Mouse (Mus musculus) CD4-positive helper T cell, adult 2 months (primary cell): ENCODE results near the gene Il6.
"Not testable (repeated sequence)": the region's sequence is repeated elsewhere in the genome, so short reads cannot be mapped to it uniquely, and the experiment has no call there.

Experiments
- DNase-seq: peaks from one replicate; pipeline ENCODE4 v3.0.0-alpha.2; 2012; ENCODE audit warnings: low read depth, missing footprints, low spot score

Gene Il6

DNA sequence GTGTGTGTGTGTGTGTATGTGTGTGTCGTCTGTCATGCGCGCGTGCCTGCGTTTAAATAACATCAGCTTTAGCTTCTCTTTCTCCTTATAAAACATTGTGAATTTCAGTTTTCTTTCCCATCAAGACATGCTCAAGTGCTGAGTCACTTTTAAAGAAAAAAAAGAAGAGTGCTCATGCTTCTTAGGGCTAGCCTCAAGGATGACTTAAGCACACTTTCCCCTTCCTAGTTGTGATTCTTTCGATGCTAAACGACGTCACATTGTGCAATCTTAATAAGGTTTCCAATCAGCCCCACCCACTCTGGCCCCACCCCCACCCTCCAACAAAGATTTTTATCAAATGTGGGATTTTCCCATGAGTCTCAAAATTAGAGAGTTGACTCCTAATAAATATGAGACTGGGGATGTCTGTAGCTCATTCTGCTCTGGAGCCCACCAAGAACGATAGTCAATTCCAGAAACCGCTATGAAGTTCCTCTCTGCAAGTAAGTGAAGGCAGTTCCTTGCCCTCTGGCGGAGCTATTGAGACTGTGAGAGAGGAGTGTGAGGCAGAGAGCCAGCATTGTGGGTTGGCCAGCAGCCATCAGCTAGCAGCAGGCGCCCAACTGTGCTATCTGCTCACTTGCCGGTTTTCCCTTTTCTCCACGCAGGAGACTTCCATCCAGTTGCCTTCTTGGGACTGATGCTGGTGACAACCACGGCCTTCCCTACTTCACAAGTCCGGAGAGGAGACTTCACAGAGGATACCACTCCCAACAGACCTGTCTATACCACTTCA lies at the start of gene Il6:
TSS of gene Il6 (plus strand) at position 389 of the 778 bp plus-strand sequence.
- DNase-seq, result peak; percentile 30

- no peak for DNase-seq
Measured at GRCm38 (mm10) chr5:29963488-29963887, 49.4 kb upstream of the Il6 start.

- DNase-seq, result no peak
Measured at GRCm38 (mm10) chr5:29970212-29970611, 42.7 kb upstream of the Il6 start.

GRCm38 (mm10) chr5:29972796-29973195 lies 40.1 kb upstream of the Il6 start:
- no peak for DNase-seq

DNA sequence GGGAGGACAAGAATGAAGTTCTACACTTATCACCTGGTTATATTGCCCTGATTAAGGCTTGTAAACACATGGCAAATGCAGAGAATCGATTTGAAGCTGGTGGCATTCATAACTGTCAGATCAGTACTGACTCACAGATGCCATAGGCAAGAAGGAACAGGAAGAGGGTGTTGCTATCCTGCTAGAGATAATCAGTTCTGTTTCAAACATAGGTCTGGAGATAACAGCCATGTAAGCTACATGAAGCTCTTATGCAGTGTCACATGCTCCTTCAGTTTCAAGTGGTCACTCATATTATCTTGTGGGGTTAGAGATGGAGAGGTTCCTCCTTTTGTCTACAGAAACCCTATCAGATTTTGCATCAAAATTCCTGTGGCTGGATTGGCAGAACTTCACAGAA lies 39.4 kb upstream of the Il6 start:
- no peak for DNase-seq

- no peak for DNase-seq
Measured at GRCm38 (mm10) chr5:29974115-29974514, 38.8 kb upstream of the Il6 start.

DNA sequence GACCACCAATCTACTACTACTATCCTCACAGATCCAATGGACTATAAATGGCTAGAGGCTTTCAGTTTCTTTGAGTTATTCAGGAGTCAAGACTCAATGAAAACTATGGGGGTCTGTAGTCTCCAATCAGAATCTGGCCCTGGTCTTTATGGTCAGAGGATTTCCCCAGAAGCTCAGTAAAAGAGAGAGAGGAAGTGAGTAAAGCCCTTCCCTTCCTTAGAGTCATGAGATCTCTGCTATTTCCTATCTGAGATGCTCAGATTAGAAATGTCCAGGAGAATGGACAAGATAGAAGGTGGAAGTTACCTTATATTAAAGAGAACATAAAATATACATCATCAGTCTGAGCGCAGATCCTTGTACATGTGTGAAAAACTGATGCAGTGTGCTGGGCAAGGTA lies 19.3 kb upstream of the Il6 start:
- no peak for DNase-seq

GRCm38 (mm10) chr5:29994344-29994743 lies 18.6 kb upstream of the Il6 start:
- DNase-seq, result no peak

GRCm38 (mm10) chr5:29997351-29997750 lies 15.6 kb upstream of the Il6 start:
- DNase-seq, result no peak

GRCm38 (mm10) chr5:30000921-30001320 lies 12.0 kb upstream of the Il6 start:
- no peak for DNase-seq

GRCm38 (mm10) chr5:30014580-30014979 lies 1.7 kb downstream of the Il6 start:
- peak; percentile 29 for DNase-seq

GRCm38 (mm10) chr5:30035862-30036261 lies 22.9 kb downstream of the Il6 start:
- DNase-seq, result not testable (repeated sequence)

GRCm38 (mm10) chr5:30037111-30037510 lies 24.2 kb downstream of the Il6 start:
- DNase-seq, result not testable (repeated sequence)

- not testable (repeated sequence) for DNase-seq
Measured at GRCm38 (mm10) chr5:30039324-30039723, 26.4 kb downstream of the Il6 start.

DNA sequence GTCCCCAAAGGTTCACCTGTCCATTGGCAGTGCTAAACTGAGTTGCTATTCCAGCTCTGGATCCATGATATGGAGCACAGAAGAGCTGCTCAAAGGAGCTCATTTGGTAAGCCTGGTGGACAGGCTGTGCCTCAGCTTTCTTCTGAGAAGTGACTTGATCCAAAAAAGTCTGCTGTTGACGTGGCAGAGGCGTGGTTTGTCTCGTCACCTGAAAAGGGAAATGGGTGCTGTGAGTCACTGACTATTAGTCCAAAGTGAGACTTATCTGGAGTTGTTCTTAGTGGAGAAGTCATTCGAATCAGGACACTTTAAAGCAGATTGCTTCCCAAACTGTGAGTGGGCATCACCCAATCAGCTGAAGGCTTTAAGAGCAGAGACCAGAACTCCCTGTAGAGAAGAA lies 26.9 kb downstream of the Il6 start:
- DNase-seq, result not testable (repeated sequence)

DNA sequence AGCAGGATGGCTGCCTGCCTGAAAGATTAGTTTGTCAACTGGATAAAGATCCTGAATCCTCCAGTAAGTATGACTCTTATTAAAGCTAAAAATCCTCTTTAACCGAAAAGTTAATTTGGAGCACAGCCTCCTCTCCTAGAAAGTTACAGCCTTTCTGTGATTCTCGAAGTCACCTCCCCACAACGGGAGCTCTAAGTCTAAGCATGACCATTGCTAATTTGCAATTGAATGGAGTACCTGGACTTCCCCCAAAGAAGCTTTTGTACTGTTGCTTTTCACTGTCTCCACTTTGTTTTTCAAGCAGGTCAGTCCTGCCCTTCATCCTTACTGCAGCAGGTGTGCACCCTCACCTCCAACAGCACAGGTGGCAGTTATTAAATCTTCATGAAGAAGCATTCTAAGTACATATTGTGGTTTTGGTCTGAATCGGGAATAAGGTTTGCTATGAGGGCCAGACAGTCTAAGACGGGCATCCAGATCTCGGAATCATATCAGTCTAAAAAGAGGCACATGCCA lies 45.4 kb downstream of the Il6 start:
- no peak for DNase-seq

DNA sequence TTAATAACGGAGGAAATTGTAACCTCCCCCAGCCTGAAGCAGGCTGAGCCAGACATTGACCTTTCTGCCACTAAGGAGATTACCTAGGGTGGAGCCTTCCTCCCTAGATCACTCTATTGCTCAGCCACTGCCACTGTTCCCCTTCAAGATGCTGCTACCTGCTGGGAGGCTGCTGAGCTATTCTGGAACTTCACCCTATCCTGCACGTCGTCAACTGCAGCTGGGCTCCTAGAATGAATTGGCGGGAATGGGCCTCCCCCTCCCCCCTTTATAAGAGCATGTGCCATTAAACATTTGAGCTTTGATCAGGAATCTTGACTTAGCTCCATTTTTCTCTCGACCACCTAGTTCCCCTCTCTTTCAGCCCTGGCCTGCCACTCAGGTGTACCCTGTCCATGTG lies 46.7 kb downstream of the Il6 start:
- DNase-seq, result not testable (repeated sequence)

- DNase-seq, result no peak
Measured at GRCm38 (mm10) chr5:30067726-30068125, 54.8 kb downstream of the Il6 start.
